Mouse (Mus musculus) C3H10T1/2 (cell line): Measurements from ENCODE around the gene Cnppd1. TPM values are rescaled to one million over a fixed set of nuclear protein-coding genes. Genes with fewer than 3 reads are reported as not detected.

Experiments
- polyA plus RNA-seq, 2 experiments: library from polyadenylated mRNA; unstranded; fragments of >200 nt; fragmentation: generic; extraction: Trizol; gene quantifications; one replicate each; pipeline ENCODE4 v1.2.1; 2012; ENCODE audit warnings: missing spikeins in 2 of 2

Cnppd1 gene
- polyA plus RNA-seq, result 10 to 100 TPM; 21.7 to 39.3 TPM

GRCm38 (mm10) chr1:75142301-75143261, at the start of gene Cnppd1, which contains the start of gene Retreg2:
TSS of gene Cnppd1 (minus strand) at chr1:75142711.
TSS of gene Retreg2 (plus strand) at chr1:75142778.

GRCm38 (mm10) chr1:75191622-75192402, 49.3 kb upstream of the Cnppd1 start, which contains the start of the genes Ankzf1 and Atg9a:
TSS of gene Ankzf1 (plus strand) at chr1:75192151.
TSS of gene Atg9a (minus strand) at chr1:75192196.

DNA sequence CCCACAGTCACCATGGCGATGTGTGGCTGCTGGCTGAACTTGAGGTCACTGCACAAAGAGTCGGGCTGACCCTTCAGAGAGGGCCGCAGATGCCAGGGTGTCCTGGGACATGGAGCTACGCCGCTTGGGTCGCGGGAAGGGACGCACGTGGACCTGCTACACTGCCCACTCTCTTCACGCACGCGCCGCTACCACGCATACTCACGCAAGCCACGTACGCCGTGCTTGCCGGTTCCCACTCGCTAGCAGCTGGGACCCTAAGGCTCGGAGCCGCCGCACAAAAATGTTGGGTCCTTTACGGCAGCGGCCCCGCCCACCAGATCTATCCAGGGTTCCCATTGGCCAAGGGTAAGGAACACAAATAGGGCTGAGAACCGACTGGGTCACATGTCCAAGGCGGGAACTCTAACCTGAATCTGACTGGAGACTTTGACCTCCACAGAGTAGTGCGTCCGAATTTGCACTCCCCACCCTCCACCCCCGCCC, 37.6 kb upstream of the Cnppd1 start, which contains the start of gene Abcb6:
Abcb6 (minus strand) TSS at position 288 of the 486 bp plus-strand sequence.

GRCm38 (mm10) chr1:75168472-75169464, 26.3 kb upstream of the Cnppd1 start, which contains the start of gene Zfand2b:
TSS of gene Zfand2b (plus strand) at chr1:75168646.

GRCm38 (mm10) chr1:75133421-75134207, 8.9 kb downstream of the Cnppd1 start, which contains the start of gene Slc23a3:
TSS of gene Slc23a3 (minus strand) at chr1:75133890.

DNA sequence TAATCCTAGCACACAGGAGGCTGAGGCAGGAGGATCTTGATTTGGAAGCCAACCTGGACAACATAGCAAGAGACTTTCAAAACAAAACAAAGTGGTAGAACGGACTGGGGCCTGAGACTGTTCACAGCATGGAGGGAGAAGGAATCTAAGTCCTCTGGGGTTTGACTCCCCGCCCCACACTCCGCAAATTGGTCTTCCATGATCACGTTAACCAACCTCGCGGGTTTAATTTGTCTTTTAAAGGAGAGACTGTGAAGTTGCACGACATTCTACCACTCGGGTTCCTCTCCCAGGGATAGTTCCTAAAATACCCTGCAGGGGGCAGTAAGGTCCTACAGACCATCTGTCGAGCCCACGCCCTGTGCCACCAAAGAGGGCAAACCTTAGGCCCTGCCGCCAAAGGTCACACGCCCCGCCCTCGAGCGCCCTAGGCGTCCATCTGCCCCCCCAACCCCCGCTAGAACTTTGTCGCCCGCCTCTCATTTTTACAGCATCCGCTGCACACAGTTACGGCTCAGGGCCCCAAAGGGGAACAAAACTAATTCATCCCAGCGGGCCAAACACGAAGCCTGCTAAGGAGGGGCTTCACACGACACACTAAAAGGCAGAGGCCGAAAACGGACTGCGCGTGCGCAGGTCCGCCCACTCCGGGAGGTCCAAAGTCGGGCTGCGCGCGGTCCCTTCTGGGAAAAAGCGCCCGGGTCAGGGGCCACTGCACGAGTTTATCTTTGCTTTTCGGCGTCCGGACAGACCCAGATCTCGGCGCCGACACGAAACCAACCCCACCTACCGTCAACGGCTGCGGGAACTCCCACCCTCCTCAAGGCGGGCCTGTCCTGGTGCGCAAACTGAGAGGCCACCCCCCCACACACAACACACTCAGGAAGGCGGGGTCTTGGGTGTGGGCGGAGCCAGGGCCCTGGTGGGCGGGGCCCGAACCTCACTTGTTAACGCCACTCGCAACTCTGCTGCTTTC, 17.9 kb downstream of the Cnppd1 start, which contains the start of gene Nhej1:
Nhej1 (minus strand) TSS at position 855 of the 976 bp plus-strand sequence.

Other genes with a start within 250 kb of the Cnppd1 start
- gene Cryba2, start 249.6 kb downstream of the Cnppd1 start, polyA plus RNA-seq, result not detected
- under 1 TPM in 1 of 2 experiments, not detected in 1; 0.01 TPM for gene Cfap65, start 207.1 kb downstream of the Cnppd1 start, polyA plus RNA-seq
- gene Ihh, start 191.0 kb downstream of the Cnppd1 start, polyA plus RNA-seq, result under 1 TPM; 0.02 to 0.12 TPM
- 1 to 10 TPM; 6.5 to 6.6 TPM for gene Nhej1, start 17.5 kb downstream of the Cnppd1 start, polyA plus RNA-seq
- gene Slc23a3, start 8.8 kb downstream of the Cnppd1 start, polyA plus RNA-seq, result under 1 TPM; 0.01 to 0.46 TPM
- gene Retreg2, start 67 bp upstream of the Cnppd1 start, polyA plus RNA-seq, result 10 to 100 TPM; 41.2 to 57.7 TPM
- 10 to 100 TPM; 35.1 to 38.6 TPM for gene Zfand2b, start 25.9 kb upstream of the Cnppd1 start, polyA plus RNA-seq
- gene Abcb6, start 37.7 kb upstream of the Cnppd1 start, polyA plus RNA-seq, result 10 to 100 TPM in 1 of 2 experiments, 1 to 10 TPM in 1; 8.1 to 19.2 TPM
- gene Ankzf1, start 49.4 kb upstream of the Cnppd1 start, polyA plus RNA-seq, result 1 to 10 TPM; 3.5 to 6.8 TPM
- gene Atg9a, start 49.5 kb upstream of the Cnppd1 start, polyA plus RNA-seq, result 10 to 100 TPM; 13.1 to 26.6 TPM
- 1 to 10 TPM in 1 of 2 experiments, under 1 TPM in 1; 0.15 to 7.5 TPM for gene Glb1l, start 68.1 kb upstream of the Cnppd1 start, polyA plus RNA-seq
- 100 to 1,000 TPM in 1 of 2 experiments, 10 to 100 TPM in 1; 77.1 to 116 TPM for gene Stk16, start 68.1 kb upstream of the Cnppd1 start, polyA plus RNA-seq
- 100 to 1,000 TPM in 1 of 2 experiments, 1 to 10 TPM in 1; 6.5 to 102 TPM for gene Tuba4a, start 77.2 kb upstream of the Cnppd1 start, polyA plus RNA-seq
- not detected for gene A630095N17Rik, start 89.4 kb upstream of the Cnppd1 start, polyA plus RNA-seq
- gene Dnajb2, start 93.7 kb upstream of the Cnppd1 start, polyA plus RNA-seq, result 10 to 100 TPM; 17.9 to 34.8 TPM
- under 1 TPM; 0.26 to 0.82 TPM for gene Ptprn, start 121.8 kb upstream of the Cnppd1 start, polyA plus RNA-seq
- not detected for gene Resp18, start 135.7 kb upstream of the Cnppd1 start, polyA plus RNA-seq
- 100 to 1,000 TPM in 1 of 2 experiments, 10 to 100 TPM in 1; 81.6 to 131 TPM for gene Dnpep, start 175.3 kb upstream of the Cnppd1 start, polyA plus RNA-seq
- gene Des, start 217.6 kb upstream of the Cnppd1 start, polyA plus RNA-seq, result 1 to 10 TPM; 1.0 to 1.3 TPM
- gene Speg, start 232.6 kb upstream of the Cnppd1 start, polyA plus RNA-seq, result 10 to 100 TPM in 1 of 2 experiments, 1 to 10 TPM in 1; 7.3 to 31.3 TPM